Mouse (Mus musculus) limb, embryonic 12.5 days (tissue): ENCODE data around the gene Ccdc63. TPM values are rescaled to one million over a fixed set of nuclear protein-coding genes. Genes with fewer than 3 reads are reported as not detected.

Experiments
- ATAC-seq: fragments of 200-750 bp; cut with Nextera tagmentation; 2 replicates; pipeline ENCODE4 v1.8.0; 2017; ENCODE audit warnings: low read depth, moderate TSS enrichment; ENCODE audit not compliant: insufficient number of reproducible peaks, insufficient read depth, low FRiP score, low TSS enrichment
- H3K27ac ChIP-seq: fragments of 300-500 bp; sonication (generic); 2 replicates; pipeline ENCODE4 v1.5.1; 2016; ENCODE audit warnings: mild to moderate bottlenecking, moderate library complexity
- H3K27me3 ChIP-seq: fragments of 300-500 bp; sonication (generic); 2 replicates; pipeline ENCODE4 v1.6.1; 2016; ENCODE audit warnings: mild to moderate bottlenecking, moderate library complexity
- H3K36me3 ChIP-seq: fragments of 300-500 bp; sonication (generic); 2 replicates; pipeline ENCODE4 v1.6.1; 2016; ENCODE audit warnings: mild to moderate bottlenecking, moderate library complexity
- H3K4me1 ChIP-seq: fragments of 300-500 bp; sonication (generic); replicated peaks from 2 replicates; pipeline ENCODE4 v1.6.1; 2016
- H3K4me2 ChIP-seq: fragments of 300-500 bp; sonication (generic); 2 replicates; pipeline ENCODE4 v1.6.1; 2016; ENCODE audit warnings: mild to moderate bottlenecking, moderate library complexity
- H3K4me3 ChIP-seq: fragments of 300-500 bp; sonication (generic); replicated peaks from 2 replicates; pipeline ENCODE4 v1.5.1; 2016; ENCODE audit warnings: mild to moderate bottlenecking
- H3K9ac ChIP-seq: fragments of 300-500 bp; sonication (generic); replicated peaks from 2 replicates; pipeline ENCODE4 v1.6.1; 2016; ENCODE audit warnings: mild to moderate bottlenecking, moderate library complexity
- H3K9me3 ChIP-seq: fragments of 300-500 bp; sonication (generic); 2 replicates; pipeline ENCODE4 v1.6.1; 2016; ENCODE audit warnings: mild to moderate bottlenecking, moderate library complexity
- WGBS: fragments of 180-500 bp; shearing (Covaris S2); methylation state at CpG from one replicate; pipeline ENCODE4 v1.1.7; 2016; 5-methylcytosine and 5-hydroxymethylcytosine counted together
- polyA plus RNA-seq: library from polyadenylated mRNA; unstranded; fragments of >200 nt; fragmentation: Nextera tagmentation; extraction: Ambion mirVana; gene quantifications from 2 replicates; pipeline ENCODE4 v1.2.1, GENCODE M21; 2016

The Ccdc63 gene
- polyA plus RNA-seq, 1 experiment from 2014 or later = not detected

DNA sequence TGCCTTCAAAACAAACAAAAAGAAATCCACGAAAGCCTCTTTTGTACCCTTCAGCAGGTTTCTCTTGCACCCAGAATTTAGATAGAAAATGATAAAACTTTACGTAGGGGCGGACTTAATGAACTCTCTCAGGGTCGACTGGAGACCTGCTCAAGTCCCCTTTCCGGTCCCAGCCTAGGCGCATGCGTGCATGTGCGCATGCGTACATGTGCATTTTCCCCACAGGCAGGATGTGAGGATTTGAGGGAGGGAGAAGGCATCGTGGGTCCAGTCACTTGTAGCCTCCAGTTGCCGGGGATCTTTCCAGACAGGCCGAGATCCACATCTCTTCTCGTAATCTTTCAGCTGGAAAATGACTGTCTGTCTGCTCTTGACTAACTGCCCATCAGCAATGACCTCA lies 59.2 kb downstream of the Ccdc63 start:
- whole genome bisulfite sequencing = 90% methylated on average over 13 of the region's 13 CpGs

GRCm38 (mm10) chr5:122080930-122081329 lies 59.7 kb downstream of the Ccdc63 start:
- 76% methylated on average over 11 of the region's 11 CpGs for WGBS
- ATAC-seq = no peak
- H3K27ac ChIP-seq = no peak overlapping the region

More for the DNA sequence above, 59.2 kb downstream of the Ccdc63 start:
- no peak overlapping the region for H3K4me3 ChIP-seq
- H3K36me3 ChIP-seq = no peaks in the 10 kb centered on the region
- H3K27me3 ChIP-seq = no peaks in the 10 kb centered on the region
- no peaks in the 10 kb centered on the region for H3K9me3 ChIP-seq
- no peak overlapping the region for H3K27ac ChIP-seq
- H3K4me2 ChIP-seq = no peak overlapping the region
- no peaks in the 10 kb centered on the region for H3K4me1 ChIP-seq
- H3K9ac ChIP-seq = no peak overlapping the region
- no peak for ATAC-seq

DNA sequence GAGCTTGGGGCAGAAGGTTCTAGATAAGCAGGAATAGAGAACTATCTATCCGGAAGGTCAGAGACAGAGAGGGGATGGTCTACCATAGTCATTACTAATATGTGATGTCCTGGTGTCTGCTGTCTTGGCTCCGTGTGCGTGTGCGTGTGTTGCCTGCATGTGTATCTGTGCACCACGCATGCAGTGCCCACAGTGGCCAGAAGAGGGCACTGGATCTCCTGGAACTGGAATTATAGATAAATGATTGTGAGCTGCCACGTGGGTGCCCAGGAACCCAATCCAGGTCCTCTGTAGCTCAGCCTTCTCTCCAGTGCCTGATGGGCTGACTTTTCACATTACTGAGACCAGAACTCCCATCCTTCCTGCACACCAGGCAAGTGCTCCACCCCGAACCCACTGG lies 60.8 kb downstream of the Ccdc63 start:
- no peak overlapping the region for H3K4me3 ChIP-seq
- H3K9me3 ChIP-seq = no peaks in the 10 kb centered on the region
- no peaks in the 10 kb centered on the region for H3K36me3 ChIP-seq
- no peaks in the 10 kb centered on the region for H3K4me1 ChIP-seq
- H3K27me3 ChIP-seq = no peaks in the 10 kb centered on the region
- no peak overlapping the region for H3K9ac ChIP-seq
- H3K27ac ChIP-seq = no peak overlapping the region
- WGBS = 88% methylated on average over 7 of the region's 7 CpGs
- no peak overlapping the region for H3K4me2 ChIP-seq
- no peak for ATAC-seq

More at GRCm38 (mm10) chr5:122080930-122081329, 59.7 kb downstream of the Ccdc63 start:
- H3K27me3 ChIP-seq = no peaks in the 10 kb centered on the region
- H3K9me3 ChIP-seq = no peaks in the 10 kb centered on the region
- H3K4me1 ChIP-seq = no peaks in the 10 kb centered on the region
- no peak overlapping the region for H3K4me3 ChIP-seq
- H3K36me3 ChIP-seq = no peaks in the 10 kb centered on the region
- no peak overlapping the region for H3K9ac ChIP-seq
- H3K4me2 ChIP-seq = no peak overlapping the region

DNA sequence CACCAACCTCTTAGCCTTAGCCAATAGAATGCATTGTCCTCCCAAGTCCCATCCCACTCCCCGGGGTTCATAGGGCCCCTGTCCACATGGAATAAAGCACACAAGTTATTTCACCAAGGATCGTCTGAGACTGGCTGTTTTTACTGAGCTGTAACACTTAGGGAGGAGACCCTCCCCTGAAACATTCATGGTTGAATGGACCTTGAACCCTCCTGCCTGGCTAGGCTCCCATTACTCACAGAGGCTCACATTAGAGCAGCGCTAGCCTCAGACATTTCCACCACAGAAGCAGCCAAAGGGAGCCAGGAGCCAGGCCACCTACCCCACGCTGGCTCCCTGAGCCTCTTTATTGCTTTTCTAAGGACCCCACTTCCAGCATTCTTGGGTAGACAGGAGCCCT lies 63.4 kb downstream of the Ccdc63 start:
- Histone ChIP-seq H3K9ac (no peak overlapping the region), H3K4me1 (no peaks in the 10 kb centered on the region), H3K4me3 (no peak overlapping the region), H3K4me2 (no peak overlapping the region), H3K27ac (no peak overlapping the region), H3K36me3 (no peaks in the 10 kb centered on the region), H3K9me3 (no peaks in the 10 kb centered on the region), H3K27me3 (no peaks in the 10 kb centered on the region)
- ATAC-seq = no peak
- WGBS = 78% methylated on average over 4 of the region's 4 CpGs

DNA sequence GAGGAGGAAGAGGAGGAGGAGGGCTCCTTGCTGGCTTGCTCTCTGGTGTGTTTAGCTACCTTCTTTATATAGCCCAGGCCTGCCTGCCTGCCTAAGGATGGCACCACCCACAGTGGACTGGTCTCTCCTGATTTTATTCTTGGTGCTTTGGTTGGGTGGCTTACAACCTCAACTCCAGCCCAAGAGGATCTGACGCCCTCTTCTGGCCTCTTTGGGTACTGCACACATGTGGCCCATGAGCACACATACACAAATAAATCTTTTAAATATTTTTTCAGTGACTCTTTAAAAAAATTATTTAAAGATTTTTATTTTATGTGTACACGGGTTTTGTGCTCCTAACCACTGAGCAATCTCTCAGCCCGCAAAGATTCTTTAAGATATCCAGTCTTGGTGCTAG lies 64.9 kb downstream of the Ccdc63 start:
- Histone ChIP-seq H3K36me3 (no peaks in the 10 kb centered on the region), H3K4me3 (no peak overlapping the region)
- no peak for ATAC-seq

GRCm38 (mm10) chr5:122071997-122072396 lies 68.6 kb downstream of the Ccdc63 start:
- H3K4me1 ChIP-seq = no peaks in the 10 kb centered on the region
- no peaks in the 10 kb centered on the region for H3K9me3 ChIP-seq
- H3K4me2 ChIP-seq = no peak overlapping the region
- ATAC-seq = no peak
- H3K27me3 ChIP-seq = peaks cover 11% of the 10 kb centered on the region; the same call in 1 of the 2 replicates
- H3K27ac ChIP-seq = no peak overlapping the region
- WGBS = 75% methylated on average over 4 of the region's 4 CpGs
- no peaks in the 10 kb centered on the region for H3K36me3 ChIP-seq
- no peak overlapping the region for H3K9ac ChIP-seq
- H3K4me3 ChIP-seq = no peak overlapping the region

More for the DNA sequence above, 64.9 kb downstream of the Ccdc63 start:
- Histone ChIP-seq H3K9ac (no peak overlapping the region), H3K27me3 (no peaks in the 10 kb centered on the region), H3K4me1 (no peaks in the 10 kb centered on the region), H3K9me3 (no peaks in the 10 kb centered on the region), H3K27ac (no peak overlapping the region), H3K4me2 (no peak overlapping the region)
- 59% methylated on average over 3 of the region's 3 CpGs for WGBS

DNA sequence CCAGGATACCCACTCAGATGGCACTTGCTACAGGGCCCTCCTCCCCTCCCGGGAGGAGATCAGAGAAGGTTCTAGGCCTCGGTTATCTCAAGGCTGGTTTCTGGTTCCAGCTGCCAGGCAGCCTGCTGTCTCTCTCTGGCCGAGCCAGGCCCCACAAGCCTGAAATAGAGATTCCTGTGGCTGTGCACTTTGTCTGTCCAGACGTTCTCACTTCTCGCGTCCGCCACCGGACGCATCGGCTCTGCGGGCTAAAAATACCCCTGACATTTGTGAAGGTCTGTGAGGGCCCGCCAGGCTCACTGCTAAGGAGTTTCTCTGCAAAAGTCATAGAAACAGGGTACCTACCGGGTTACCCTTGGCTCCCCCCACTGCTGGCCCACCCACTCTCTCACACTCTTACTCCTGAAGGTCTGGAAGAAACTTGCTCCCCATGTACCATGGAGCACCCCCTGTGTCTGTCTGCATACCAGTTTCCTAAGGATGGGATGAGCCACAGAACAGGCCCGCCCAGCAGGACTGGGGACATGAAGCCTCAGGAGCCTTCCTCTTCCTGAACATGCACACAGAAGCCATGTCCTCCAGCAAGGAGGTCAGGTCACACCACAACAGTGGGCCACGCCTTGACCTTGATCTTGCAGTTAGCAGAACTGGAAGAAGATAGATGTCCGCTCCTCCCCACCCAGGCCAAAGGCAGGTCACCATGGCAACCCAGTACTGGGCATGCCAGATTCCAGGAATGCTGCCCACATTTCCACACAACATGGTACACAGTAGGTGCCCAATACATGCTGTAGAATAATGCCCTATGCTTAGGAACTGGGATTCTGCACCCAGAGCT lies 69.4 kb downstream of the Ccdc63 start:
- WGBS = 84% methylated on average over 16 of the region's 16 CpGs
- ATAC-seq = no peak; the same call in 1 of the 2 replicates
- H3K27me3 ChIP-seq = peaks cover 11% of the 10 kb centered on the region; the same call in 1 of the 2 replicates
- H3K4me3 ChIP-seq = no peak overlapping the region
- H3K36me3 ChIP-seq = no peaks in the 10 kb centered on the region
- H3K9ac ChIP-seq = no peak overlapping the region
- no peak overlapping the region for H3K27ac ChIP-seq
- H3K4me2 ChIP-seq = no peak overlapping the region
- H3K4me1 ChIP-seq = no peaks in the 10 kb centered on the region
- H3K9me3 ChIP-seq = no peaks in the 10 kb centered on the region

DNA sequence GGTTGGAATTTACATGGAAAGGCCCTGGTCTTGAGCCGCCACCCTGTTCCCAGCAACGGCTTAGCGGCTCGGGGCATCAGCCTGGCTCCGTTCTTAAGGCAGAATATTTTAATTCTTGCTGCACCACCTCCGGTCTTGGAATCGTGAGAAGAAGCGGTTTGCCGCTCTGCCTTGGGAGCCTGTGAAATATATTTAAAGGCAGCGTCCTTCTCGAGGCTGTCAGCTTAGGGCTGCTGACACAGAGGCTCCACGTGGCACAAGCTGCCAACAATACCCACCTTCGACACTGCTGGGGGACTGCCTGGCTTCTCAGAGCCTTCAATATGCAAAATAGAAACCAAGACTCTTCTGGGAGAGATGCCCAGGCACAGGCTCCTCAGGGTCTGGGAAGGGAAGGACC lies 72.1 kb downstream of the Ccdc63 start:
- no peaks in the 10 kb centered on the region for H3K9me3 ChIP-seq
- H3K4me3 ChIP-seq = no peak overlapping the region
- H3K4me2 ChIP-seq = no peak overlapping the region
- H3K9ac ChIP-seq = no peak overlapping the region
- no peak overlapping the region for H3K27ac ChIP-seq
- no peaks in the 10 kb centered on the region for H3K36me3 ChIP-seq
- 77% methylated on average over 13 of the region's 13 CpGs for WGBS
- H3K4me1 ChIP-seq = no peaks in the 10 kb centered on the region
- no peak for ATAC-seq
- peaks cover 11% of the 10 kb centered on the region; the same call in 1 of the 2 replicates for H3K27me3 ChIP-seq

DNA sequence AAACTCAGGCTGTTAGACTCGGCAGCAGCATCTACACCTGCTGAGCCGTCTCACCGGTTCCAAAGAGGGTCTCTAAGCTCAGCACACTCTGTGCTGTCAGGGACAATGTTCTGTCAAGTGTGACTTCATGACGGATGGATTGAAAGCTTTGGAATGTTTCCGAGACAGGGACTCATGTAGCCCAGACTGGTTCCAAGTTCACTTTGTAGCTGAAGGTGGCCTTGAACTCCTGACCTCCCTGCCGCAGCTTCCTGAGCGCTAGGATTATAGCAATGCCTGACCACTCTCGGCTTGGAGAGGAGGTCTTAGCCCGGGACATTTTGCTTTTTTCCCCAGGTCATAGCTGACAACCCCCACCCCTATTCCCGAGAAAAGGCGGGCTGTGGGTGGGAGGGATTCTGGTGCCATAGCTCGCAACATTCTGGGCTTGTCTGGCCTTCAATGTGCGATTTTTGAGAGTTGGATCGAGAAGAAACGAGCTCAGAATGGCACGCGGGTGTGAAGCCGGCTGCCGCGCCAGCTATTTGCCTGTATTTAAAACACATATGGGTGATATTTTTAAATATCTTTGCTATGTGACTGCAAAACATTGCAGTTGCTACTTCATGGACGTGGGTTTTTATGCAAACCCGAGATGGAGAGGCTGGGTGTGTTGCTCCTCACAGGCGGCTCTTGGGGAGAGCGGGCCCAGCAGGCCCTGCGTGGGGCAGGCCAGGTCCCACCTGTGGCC lies 77.3 kb downstream of the Ccdc63 start:
- no peak for ATAC-seq
- Histone ChIP-seq H3K27ac (no peak overlapping the region), H3K27me3 (peaks cover 9% of the 10 kb centered on the region; the same call in 1 of the 2 replicates), H3K9me3 (no peaks in the 10 kb centered on the region), H3K9ac (no peak overlapping the region), H3K4me2 (no peak overlapping the region), H3K36me3 (no peaks in the 10 kb centered on the region), H3K4me1 (peaks cover 21% of the 10 kb centered on the region; the same call in 1 of the 2 replicates), H3K4me3 (no peak overlapping the region)
- 75% methylated on average over 25 of the region's 25 CpGs for WGBS

- Histone ChIP-seq H3K27ac (no peak overlapping the region), H3K4me3 (no peak overlapping the region), H3K9ac (no peak overlapping the region), H3K36me3 (no peaks in the 10 kb centered on the region), H3K4me2 (peak overlapping the region; percentile 23; the same call in 1 of the 2 replicates), H3K27me3 (peaks cover 7% of the 10 kb centered on the region; the same call in 1 of the 2 replicates), H3K9me3 (peaks cover 6% of the 10 kb centered on the region), H3K4me1 (peaks cover 21% of the 10 kb centered on the region; the same call in 1 of the 2 replicates)
- ATAC-seq = no peak
- 37% methylated on average over 12 of the region's 12 CpGs for WGBS
Measured at GRCm38 (mm10) chr5:122062479-122062878, 78.1 kb downstream of the Ccdc63 start.

DNA sequence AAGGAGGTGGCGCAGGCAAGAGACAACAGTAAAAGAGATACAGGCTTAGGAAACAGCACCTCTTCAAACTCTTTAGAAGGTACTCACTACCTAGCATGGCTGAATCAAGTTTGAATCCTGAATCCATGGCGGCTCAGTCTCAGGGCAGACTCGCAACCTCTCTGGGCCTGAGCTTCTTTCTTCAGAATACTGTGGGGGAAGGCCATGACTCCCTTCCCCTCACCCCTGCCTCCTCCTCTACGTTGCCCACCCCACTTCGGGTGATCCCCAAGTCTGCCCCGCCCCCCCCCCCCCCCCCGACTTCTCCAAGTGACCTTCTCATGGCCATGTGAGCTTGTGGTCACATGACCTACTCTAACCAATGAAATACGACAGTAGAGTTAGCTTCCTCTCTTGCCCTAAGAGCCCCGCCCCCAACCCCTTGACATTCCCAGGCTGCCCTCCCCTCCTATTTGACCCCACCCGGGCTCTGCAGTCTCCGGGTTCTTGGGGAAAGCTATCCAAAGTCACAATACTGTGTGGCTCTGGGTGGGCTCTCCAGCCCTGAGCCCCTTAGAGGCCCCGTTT lies 79.8 kb downstream of the Ccdc63 start:
- ATAC-seq = no peak

More for the DNA sequence above, 79.8 kb downstream of the Ccdc63 start:
- peaks cover 7% of the 10 kb centered on the region; the same call in 1 of the 2 replicates for H3K27me3 ChIP-seq
- H3K4me2 ChIP-seq = peak overlapping the region; percentile 22; the same call in 1 of the 2 replicates
- H3K27ac ChIP-seq = no peak overlapping the region
- peaks cover 8% of the 10 kb centered on the region for H3K9me3 ChIP-seq
- peaks cover 21% of the 10 kb centered on the region; the same call in 1 of the 2 replicates for H3K4me1 ChIP-seq
- 33% methylated on average over 8 of the region's 12 CpGs for WGBS
- no peak overlapping the region for H3K9ac ChIP-seq
- H3K4me3 ChIP-seq = no peak overlapping the region
- no peaks in the 10 kb centered on the region for H3K36me3 ChIP-seq
